Mouse (Mus musculus): ENCODE results near the gene Plekhm3. TPM values are rescaled to one million over a fixed set of nuclear protein-coding genes. Genes with fewer than 3 reads are reported as not detected.

Plekhm3 gene
- total RNA-seq, 4 experiments from 2014 or later: 8.0 to 9.4 (median 9.3) TPM

DNA sequence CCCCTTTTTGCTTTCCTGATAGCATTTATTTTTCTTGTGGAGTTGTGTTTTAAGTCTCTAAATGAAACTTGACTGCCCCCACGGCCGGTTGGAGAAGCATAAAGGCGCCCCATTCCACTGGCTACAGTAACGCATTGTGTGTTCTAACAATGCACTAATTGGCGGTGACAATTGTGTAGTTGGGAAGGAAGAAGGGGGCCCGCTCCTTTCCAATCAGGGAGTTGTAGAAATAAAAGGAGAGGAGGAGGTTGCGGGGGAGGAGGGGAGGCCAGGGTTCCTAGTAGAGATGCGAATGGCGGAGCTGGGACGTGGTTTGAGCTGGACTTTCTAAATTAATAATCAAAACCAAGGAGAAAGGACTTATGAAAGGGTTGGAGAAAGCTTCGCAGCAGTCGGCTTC, 176.8 kb downstream of the Plekhm3 start:
- no peak for DNase-seq (ENCODE audit: low spot score in 2 of 2)

- DNase-seq (ENCODE audit: low spot score in 2 of 2): no peak
These were observed 177.2 kb downstream of the Plekhm3 start for GRCm38 (mm10) chr1:64779415-64779814.

DNA sequence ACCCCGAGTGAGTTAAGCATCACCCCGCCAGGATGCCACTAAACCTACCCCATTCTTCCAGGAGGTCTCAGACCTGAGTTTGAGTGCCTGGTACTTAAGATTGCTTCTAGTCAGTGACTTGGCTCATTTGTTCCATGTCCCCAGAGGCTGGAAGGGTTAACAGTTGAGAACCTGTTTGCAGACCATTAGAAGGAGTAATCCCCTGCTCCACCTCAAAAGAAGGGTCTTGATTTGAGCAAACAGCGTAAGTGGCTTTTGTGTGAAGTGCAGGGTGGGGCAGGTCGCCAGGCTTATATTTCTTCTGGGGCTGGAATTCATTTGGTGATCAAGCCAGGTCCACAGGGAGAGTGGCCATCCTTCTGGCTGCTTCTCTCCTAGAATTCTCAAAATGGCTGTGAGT, 183.3 kb downstream of the Plekhm3 start:
- no peak for DNase-seq (ENCODE audit: low spot score in 2 of 2)

DNA sequence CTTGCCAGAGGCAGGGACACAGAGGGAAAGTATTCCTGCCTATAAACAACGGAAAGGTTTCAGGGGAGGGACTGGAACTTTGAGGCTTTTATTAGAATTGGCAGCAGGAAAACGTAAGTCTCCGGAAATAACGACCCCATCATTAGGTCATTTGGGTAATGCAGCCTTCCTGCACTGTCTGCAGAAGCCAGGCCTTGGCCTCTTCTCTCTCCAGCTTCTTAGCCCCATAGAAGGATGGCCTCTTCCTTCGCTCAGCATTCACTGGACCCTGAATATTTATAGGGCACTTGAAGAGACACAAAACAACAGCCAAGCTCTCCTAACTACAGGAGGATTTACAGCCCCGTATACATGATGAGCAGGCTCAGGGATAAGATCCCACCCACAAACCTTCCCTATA, 186.5 kb downstream of the Plekhm3 start:
- no peak for DNase-seq (ENCODE audit: low spot score in 2 of 2)

DNA sequence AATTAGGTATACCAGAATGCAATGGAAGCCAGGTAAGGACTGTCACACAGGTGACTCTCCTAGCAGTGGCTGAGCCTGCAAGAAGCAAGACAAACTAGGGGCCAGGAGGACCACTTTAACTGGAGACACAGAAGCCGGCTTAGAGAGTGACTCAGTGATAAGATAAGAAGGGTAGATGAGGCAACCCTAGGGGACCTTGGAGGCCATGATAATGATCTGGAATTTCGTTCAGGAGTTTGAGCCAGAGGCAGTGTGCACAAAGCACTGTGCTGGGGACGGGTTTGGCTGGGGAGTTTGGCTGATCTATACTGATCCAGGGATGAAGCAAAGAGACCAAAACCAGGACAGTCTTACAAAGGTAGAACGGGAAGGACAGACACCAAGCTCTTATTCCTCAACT, 195.0 kb downstream of the Plekhm3 start:
- no peak for DNase-seq (ENCODE audit: low spot score in 2 of 2)

DNA sequence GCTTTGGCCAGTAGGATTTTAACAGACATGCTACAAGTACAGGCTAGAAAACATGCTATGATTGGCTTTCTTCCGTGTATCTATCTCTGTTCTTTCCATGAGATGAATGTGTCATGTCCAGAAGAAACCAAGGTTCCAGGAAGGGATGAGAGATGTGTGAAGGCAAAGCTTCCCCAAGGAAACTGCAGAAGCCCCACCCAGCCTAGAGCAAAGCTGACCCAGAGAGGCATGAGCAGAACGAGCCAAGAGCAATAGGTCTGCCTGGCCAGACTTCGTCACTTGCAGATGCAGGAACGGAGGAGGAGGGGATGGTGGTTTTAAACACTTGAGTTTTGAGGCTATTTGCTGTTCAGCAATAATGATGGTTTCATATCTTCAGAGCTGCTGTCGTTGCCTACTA, 198.9 kb downstream of the Plekhm3 start:
- DNase-seq (ENCODE audit: low spot score in 2 of 2): no peak

DNA sequence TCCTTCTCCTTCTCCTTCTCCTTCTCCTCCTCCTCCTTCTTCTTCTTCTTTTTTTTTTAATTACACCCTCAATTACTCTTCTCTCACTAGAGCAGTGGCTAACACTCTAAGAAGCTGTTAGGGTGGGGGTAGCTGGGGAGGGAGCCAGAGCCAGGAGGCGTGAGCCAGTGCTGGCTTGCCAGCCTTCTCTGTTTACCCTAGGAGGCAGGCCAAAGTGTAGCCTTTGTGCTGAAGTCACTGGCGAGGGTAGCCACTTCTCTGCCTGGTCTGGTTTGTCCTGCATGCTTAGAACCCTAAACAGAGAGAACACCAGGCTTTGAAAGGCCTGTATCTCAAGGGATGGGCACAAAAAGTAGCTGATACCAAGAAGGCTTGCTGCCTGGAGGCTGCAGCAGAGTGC, 199.4 kb downstream of the Plekhm3 start:
- DNase-seq (ENCODE audit: low spot score in 2 of 2): peak in 1 of 2 experiments; percentile 9

GRCm38 (mm10) chr1:64756640-64757030, 200.0 kb downstream of the Plekhm3 start:
- DNase-seq (ENCODE audit: low spot score in 2 of 2): no peak

- no peak for DNase-seq (ENCODE audit: low spot score in 2 of 2)
These were observed 200.5 kb downstream of the Plekhm3 start for GRCm38 (mm10) chr1:64755971-64756639.

DNA sequence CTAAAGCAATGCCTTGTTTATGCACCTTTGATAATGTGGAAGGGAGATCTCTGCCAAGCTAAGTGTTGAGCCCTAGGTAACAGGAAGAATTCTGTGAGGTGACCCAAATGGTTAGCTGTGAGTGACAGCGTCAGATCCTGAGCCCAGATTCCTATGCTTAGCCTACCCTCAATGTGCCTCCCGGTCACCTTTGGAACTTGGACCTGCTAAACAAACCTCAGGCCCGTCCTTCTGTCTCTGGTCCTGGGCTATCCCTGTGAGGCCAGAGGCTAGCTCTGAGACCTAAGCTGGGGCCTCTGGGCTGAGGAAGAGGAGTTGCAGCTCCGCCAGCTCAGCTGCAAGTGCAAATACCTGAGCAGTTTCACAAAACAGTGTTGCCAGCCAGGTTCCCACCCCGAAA, 202.0 kb downstream of the Plekhm3 start:
- DNase-seq (ENCODE audit: low spot score in 2 of 2): no peak

- DNase-seq (ENCODE audit: low spot score in 2 of 2): no peak
These were observed 203.0 kb downstream of the Plekhm3 start for GRCm38 (mm10) chr1:64753668-64754067.

DNA sequence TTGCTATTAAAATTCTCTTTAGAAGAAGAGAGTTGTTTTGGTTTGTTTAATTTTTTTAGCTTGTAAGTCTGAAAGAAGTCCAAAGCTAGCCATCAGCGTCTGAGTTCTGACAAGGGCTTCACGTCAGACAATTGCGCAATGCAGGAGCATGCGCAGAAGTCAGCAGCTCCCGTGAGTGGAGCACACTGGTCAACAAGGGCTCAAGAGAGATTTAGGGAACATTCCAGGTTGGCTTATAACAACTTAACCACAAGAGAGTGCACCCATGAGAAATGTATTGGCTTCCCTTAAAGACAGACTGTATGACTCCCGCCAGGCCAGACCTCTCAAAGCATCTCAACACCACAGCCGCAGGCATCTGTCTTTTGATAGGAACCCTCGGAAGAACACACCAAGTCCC, 203.5 kb downstream of the Plekhm3 start:
- DNase-seq (ENCODE audit: low spot score in 2 of 2): peak in 1 of 2 experiments; percentile 21

- DNase-seq (ENCODE audit: low spot score in 2 of 2): no peak
These were observed 212.0 kb downstream of the Plekhm3 start for GRCm38 (mm10) chr1:64744616-64745015.

GRCm38 (mm10) chr1:64742741-64743408, 213.7 kb downstream of the Plekhm3 start:
- no peak for DNase-seq (ENCODE audit: low spot score in 2 of 2)

GRCm38 (mm10) chr1:64738661-64739082, 218.0 kb downstream of the Plekhm3 start:
- peak in 1 of 2 experiments; percentile 9 for DNase-seq (ENCODE audit: low spot score in 2 of 2)

DNA sequence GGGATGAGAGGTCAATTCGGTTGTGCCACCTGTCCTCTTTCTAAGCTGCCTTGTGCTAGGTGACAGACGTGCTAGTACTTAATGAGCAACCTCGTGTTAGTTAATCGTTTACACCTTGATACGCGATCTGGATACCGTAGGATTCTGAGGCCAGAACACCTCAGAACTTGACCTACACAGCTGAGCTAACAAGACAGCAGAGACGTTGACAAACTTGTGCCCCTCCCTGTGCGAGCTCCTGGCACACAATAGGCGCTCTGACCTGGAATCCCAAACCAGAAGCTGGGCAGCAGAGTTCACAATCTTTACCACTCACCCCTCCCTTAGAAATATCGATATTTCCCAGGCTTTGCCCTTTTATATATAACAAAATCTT, 218.5 kb downstream of the Plekhm3 start:
- DNase-seq (ENCODE audit: low spot score in 2 of 2): peak in 1 of 2 experiments; percentile 8

DNA sequence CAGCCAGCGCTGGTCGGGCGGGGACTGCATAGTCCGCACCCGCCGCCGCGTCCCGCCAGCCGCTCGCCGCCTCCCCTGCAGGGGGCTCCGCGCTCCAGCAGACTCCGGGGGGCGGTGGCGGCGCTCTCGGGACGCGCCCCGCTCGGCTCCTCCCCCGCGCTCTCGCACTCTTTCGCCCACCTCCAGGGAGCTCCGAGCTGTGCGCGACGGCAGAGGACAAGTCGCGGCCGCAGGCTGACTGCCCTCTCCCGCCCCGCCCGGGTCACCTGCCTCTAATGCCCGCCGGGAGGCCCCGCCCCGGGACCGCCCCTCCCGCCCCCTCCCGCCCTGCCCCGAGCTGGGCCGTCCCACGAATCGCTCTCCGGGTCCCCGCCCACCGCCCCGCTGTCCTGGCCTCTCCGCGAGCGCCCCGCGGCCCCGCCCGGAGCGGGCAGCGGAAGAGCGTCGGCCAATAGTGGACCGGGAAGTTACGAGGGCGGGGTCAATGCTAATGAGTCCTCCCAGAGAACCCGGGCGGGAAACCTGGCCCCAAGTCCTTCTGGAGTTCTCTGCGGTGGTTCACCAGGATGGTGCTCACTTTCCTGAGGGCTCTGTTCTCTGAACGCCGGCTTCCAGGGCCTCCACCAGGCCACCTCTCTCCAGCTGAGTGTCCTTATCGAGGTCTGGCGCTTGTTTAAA, 219.0 kb downstream of the Plekhm3 start, which contains the start of gene Fzd5:
TSS of gene Fzd5 (minus strand) at position 250 of the 678 bp plus-strand sequence.
- peak; percentile 86 to 93 for DNase-seq (ENCODE audit: low spot score in 2 of 2)

DNA sequence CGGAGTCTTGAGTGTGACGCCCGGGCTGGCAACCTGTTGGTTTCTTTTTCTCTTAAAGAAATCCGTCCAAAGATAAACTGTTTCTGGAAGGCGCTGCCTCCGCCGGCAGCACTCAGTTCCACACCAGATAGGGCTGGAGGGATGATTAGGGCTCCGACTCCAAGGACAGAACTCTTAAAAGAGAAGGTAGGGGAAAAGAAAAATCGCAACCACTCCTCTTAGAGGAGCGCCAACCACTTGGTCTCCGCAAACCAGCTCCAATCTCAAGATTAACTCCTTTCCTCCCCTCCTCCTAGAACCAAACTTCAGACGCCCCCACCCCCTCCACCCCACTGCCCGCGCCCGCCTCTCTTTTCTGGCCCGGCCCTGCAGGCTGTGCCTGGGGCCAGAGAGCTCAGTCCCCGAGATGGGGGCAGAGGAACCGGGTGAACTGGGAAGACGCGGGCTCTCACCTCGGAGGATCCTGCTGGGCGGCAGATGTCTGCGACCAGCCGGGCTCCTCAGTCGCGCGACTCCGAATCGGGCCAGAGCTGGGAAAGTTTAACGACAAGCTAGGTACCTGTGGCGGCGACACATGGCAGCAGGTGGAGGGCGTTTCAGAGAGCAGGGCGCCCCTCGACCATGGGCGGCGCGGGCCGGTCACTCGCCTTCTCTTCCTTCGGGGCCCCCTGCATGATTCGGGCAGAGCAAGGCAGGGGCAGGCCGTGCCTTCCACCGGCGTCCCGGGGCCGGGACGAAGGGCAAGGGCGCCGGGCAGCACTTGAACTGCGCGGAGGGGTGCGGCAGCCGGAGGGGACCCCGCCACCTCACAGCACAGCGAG, 219.7 kb downstream of the Plekhm3 start:
- no peak for DNase-seq (ENCODE audit: low spot score in 2 of 2)
